Mouse (Mus musculus) urinary bladder, postnatal 25 days (tissue): Measurements from ENCODE around the gene Ap1ar.
"Not testable (repeated sequence)": the region's sequence is repeated elsewhere in the genome, so short reads cannot be mapped to it uniquely, and the experiment has no call there.

Experiments
- DNase-seq: peaks from one replicate; pipeline ENCODE4 v3.0.0; 2022; ENCODE audit warnings: low spot score

Gene Ap1ar

DNA sequence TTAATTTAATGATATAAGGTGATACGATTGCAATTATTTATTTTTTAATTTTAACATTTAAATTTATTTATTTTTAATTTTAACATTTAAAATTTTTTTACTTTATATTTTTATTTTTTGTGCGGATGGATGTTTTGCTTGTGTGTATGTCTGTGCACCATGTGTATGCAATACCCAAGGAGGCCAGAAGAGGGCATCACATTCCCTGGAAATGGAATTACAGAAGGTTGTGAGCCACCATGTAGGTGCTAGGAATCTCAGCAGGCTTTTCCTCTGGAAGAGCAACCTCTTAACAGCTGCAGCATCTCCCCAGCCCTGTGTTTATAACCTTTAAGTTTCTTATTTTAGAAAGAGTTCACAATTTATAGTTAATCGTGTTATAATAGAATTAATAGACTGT lies 41.6 kb downstream of the Ap1ar start:
- no peak for DNase-seq

DNA sequence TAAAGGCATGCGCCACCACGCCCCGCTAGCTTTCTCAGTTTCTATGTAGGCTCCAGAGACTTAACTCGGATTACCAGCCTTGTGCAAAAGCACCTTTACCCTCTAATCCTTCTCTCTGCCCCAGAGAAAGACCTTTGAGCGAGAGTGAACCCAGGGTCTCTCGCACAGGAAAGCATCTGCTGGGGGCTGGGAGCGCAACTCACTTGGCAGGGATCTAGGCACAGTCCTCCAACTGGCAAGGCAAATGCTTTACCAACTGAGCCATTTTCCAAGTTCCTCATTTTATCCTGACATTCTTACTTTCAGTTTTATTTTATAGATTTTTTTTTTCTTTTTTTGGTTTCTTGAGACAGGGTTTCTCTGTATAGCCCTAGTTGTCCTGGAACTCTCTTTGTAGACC lies 44.3 kb downstream of the Ap1ar start:
- DNase-seq = no peak

DNA sequence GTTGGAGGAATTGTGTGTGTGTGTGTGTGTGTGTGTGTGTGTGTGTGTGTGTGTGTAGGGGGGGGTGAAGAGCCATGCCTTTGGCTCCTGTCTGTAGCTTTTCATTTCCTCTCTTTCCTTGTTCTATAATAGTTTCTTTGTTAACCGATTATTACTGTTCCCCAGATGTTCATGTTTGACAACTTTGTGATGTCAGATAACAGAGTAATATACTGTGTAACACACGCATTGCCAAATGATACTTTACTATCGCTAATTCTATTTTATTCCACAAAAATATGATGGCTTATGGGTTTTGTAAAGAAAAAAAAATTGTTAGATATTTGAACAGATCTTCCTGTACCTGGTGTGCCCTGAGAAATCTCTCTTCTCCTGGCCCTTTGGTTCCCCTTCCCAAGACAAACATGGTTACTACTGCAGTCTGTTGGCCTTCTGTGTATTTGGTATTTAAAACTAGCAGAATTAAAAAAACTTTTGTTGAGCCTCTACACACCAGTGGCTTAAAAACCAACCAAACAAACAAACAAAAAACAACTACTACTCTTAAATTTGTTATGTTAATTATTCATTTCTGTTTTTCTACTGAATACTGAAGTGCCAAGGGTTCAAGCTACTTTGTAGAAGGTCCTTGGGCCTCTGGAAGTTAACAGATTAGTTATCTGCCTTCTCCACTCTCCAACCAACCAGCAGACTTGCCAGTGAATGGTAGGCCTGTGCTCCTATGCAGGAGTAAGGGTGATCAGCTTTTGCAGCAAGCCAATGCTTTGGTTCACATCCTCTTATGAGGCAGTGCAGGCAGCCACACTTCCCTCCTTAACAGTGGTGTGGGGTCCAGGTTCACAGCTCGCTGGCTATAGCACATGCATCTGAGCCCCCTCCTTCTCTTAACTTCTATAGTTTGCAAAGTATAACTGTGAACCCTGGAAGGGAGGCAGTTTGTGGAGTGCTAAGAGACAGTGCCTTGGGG lies 45.4 kb downstream of the Ap1ar start:
- DNase-seq = no peak

DNA sequence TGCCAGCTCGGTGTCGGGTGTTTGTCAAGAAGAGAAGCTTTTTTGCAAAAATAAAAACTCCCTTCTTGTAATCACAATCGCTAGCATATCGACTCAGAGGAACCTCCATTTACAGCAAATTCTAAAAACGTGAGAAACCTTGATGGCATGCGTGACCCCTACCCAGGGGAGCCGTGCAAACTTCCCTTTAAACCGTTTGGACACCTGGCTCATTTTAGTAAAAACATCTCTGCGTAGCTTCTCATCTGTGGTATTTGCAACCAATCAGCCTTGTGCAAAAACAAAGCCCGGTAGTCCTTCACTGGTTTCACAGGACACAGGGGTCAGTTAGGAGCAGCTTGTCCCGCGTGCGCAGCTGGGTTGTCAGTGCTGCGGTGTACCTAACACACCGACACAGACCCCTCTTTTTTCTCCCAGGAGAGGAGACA lies 46.3 kb downstream of the Ap1ar start:
- no peak for DNase-seq

GRCm38 (mm10) chr3:127790234-127791055 lies 46.9 kb downstream of the Ap1ar start:
- DNase-seq = no peak

- peak; percentile 56 for DNase-seq
Observed at GRCm38 (mm10) chr3:127789500-127790191, 47.7 kb downstream of the Ap1ar start, which contains the start of gene Tifa. TSS of gene Tifa (plus strand) at chr3:127789805.

DNA sequence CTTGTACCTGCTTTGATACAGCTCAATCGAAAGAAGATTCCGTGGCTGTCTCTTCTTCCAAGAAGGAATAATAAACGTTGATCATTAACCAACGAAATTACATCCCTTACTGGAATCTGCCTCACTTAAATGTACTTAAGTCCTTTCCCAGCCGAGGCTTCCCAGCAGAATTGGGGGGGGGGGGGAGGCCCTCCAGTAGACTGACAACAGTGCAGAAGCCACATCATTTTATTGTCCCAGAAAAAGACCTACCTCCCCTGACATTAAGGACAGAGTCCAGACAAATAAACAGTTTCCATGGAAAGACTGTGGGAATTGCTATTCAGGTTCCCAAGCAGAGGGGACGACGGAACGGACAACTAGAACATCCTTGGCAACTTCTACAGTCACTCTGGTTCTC lies 48.4 kb downstream of the Ap1ar start:
- no peak for DNase-seq

DNA sequence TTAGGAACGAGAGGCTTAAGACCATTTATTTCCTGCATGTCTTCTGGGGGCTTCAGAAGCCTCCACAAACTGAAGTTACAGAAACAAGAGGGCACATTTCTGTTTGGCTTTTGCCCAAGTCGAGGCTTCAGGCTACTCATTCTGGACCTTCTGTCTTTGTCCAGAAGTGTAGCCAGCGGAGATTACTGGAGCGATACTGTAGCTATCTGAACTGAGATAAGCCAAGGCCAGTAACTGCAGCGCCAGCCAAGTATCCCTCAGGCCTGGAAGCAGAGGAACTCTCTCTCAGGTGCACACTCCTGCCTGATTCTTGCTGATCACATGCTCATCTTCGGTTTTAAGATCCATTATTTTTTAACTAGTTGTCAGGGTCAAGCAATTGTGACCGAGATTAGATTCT lies 49.3 kb downstream of the Ap1ar start:
- DNase-seq = no peak

DNA sequence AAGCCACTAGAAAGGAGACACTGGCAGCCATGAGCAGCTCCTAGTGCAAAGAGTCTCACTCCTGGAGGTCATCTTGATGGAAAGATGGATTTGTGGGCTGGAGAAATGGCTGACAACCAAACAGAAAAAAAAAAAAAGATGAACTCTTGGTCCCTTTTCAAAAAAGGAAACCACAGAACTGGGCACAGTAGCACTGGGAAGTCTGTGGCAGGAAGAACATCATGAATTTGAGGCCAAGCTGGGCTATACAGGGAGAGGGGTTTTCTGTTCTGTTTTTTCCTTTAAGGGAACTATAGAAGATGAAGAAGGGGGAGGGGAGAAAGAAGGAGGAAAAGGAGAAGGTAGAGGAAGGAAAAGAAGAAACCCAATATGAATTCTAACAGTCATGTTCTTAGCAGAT lies 50.3 kb downstream of the Ap1ar start:
- DNase-seq = no peak

DNA sequence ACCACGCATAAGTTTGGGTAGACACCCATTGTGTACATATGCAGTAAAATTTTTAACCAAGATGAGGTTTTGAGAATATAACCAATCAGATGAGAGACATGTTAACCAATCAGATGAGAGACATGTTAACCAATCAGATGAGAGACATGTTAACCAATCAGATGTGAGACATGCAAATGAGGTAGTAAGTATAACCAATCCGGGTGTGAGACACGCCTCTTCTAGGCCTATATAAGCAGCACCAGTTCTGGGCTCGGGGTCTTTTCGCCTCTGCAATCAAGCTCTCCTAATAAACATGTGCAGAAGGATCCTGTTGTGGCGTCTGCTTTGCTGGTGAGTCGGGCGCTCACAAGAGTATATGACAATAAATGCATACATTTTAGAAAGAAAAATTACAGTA lies 53.6 kb downstream of the Ap1ar start:
- DNase-seq = not testable (repeated sequence)

DNA sequence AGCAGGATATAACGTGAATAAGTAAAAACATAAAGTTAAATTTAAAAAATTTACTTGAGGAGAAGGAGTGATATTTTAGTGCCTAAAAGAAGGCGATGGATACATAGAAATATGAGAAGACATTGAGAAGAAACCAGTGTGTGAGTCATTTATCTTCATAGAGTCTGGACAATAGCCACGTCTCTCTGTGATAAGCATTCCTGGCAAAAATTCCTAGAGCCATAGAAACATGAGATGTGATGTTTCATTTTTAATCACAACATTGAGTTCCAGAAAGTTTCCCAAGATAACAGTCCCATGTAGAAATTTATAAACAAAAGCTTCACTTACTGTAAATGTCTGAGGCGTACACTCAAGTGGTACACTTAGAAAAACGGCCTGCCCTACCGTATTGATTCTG lies 54.4 kb downstream of the Ap1ar start:
- no peak for DNase-seq

DNA sequence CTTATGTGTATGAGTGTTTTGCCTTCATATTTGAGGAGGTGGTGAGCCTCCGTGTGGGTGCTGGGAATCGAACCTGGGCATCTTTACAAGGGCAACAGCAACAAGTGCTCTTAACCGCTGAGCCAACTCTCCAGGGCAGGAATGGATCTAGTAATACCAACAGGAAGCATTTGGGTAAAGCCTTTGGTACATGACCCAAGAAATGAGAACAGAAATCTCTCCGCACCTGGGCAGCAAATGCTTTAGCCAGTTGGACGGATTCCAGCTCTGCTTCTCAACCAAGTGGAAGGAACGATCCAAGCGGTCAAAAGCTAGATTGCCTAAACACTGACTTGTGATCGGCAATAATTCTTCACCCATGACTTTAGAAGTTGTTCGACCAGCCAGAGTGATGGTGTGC lies 56.4 kb downstream of the Ap1ar start:
- DNase-seq = no peak

- DNase-seq = peak; percentile 64
Observed at GRCm38 (mm10) chr3:127780021-127780644, 57.2 kb downstream of the Ap1ar start, which contains the start of gene Alpk1. TSS of gene Alpk1 (minus strand) at chr3:127780527.

DNA sequence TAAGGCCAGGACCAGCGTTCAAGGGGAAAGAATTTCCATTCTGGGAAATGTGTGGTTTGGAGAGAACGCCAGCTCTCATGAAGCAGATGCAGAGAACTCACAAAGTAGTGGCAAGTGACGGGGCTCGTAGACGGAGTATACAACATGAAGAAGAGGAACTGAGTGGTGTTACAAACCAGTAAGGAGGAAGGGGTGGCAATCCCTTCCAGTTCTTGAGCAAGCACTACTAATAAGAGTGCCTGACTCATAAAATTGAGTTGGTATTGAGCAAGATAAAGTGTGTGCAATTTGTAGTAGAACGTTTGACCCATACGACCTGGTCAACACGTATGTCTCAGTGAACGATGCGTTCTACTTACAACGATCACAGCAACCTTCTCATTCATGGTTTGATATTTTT lies 68.2 kb downstream of the Ap1ar start:
- no peak for DNase-seq

DNA sequence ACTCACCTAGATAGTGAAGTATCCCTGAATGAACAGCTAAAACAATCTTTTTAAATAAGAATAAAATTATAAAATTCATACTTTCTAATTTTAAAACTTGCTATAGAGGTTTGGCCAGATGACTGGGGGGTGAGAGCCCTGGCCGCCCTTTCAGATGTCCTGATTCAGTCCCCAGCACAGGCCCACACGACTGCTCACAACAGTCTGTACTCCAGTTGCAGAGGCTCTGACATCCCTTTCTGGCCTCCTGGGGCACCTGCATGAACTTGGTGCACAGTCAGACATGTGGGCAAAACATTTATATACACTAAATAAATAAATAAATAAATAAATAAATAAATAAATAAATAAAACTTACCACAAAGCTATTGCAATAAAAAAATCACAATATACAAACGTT lies 71.4 kb downstream of the Ap1ar start:
- DNase-seq = no peak

DNA sequence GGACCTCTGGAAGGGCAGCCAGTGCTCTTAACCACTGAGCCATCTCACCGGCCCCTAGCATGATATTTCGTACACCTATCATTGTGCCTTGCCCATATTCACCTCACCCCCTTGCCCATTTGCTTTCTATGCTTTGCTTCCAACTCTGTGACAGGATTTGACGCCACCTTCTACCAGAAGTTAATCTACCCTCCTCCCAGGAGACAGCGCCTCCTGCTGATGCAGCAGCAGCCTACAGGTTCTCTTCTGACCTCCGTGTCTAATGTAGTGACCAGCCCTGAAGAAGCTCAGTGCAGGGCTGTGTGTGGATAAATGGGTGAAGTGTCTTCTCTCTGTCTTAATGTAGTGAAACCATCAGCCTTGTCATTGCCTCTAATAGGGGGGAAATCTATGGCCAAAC lies 72.8 kb downstream of the Ap1ar start:
- DNase-seq = no peak

DNA sequence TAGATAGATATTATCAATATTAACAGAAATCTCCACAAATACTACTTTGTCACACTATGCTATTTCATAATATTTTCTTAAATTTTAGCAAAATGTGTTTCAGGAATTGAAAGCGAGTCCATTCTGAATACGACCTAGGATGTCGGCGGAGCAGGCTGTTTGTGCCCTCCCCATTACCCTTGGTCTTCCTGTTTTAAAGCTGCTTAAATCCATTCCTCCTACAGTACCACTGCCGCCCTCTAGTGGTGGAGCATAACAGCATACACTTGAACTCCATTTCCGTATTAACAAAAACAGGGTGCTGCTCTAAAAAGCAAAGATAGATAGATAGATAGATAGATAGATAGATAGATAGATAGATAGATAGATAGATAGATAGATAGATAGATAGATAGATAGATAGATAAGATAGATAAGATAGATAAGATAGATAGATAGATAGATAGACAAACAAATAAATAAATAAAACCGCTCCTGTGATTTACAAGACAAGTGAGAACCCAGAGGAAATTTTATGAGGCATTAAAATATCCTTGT lies 74.2 kb downstream of the Ap1ar start:
- DNase-seq = peak; percentile 82

- no peak for DNase-seq
Observed at GRCm38 (mm10) chr3:127762403-127762802, 74.9 kb downstream of the Ap1ar start.

DNA sequence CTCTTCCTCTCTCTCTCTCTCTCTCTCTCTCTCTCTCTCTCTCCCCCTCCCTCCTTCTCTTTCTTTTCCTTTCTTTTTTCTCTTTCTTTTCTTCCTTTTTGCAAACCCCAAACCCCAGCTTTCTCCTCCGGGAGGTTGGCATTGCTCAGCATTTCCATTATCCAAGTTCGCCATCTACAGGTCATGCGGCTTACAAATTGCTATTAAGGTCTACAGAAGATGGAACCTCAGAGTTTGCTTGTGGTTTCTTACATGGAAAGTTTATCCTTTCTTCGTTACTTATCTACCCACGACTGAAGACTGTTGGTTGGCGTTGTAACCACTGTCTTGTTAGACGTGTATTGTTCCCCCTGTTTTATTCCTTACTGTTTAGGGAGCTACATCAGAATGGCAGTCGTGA lies 78.1 kb downstream of the Ap1ar start:
- no peak for DNase-seq

- no peak for DNase-seq
Observed at GRCm38 (mm10) chr3:127758806-127759205, 78.5 kb downstream of the Ap1ar start.

DNA sequence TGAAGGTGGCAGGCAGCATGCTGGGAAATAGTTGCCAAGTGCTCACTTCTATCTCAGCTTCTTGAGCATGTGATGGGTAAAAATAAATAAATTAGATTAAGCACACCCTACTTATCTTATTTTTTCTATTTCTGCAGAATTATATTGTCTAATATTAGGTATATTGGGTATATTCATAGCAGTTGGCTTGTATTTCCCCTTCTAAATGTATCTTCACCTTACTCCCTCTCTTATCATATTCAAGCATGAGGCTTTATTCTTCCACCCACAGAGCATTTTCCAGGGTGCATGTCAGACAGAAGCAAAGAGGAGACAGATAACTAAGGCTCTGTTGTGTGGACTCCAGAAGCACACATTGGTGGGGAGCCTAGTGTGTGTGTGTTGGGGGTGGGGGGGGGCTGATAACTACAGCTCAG lies 79.4 kb downstream of the Ap1ar start:
- DNase-seq = no peak
